Mouse (Mus musculus) ovary, postnatal 14 days (tissue): ENCODE data around the gene Prg2.

Source experiments
- DNase-seq: peaks from one replicate; pipeline ENCODE4 v3.0.0; 2022; ENCODE audit warnings: low spot score

Gene Prg2

GRCm38 (mm10) chr2:85030989-85031388, 50.7 kb downstream of the Prg2 start:
- no peak for DNase-seq

DNA sequence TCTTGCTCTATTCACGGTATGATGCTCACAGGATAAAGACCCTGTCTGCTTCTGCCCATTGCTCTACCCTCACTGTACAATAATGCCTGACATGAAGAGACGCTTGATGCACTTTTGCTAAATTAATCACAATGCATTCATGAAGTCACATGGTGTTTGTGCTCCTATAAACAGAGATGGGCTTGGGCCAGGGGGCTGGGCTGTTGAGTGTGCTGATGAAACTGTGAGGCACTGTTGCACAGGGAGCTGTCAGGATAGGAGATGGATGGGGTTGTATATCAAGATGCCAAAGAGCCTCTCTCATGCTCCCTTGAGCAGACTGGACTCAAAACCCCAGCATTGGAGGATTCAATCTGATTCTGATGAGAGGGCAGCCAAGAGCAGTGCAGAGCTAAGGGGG, 52.9 kb downstream of the Prg2 start:
- no peak for DNase-seq
